Mouse (Mus musculus): ENCODE measurements around the gene Neurl1a. TPM values are rescaled to one million over a fixed set of nuclear protein-coding genes. Genes with fewer than 3 reads are reported as not detected.

The Neurl1a gene
- polyA plus RNA-seq, 1 experiment from 2014 or later = 1.1 TPM

GRCm38 (mm10) chr19:47229461-47229860 lies 50.8 kb downstream of the Neurl1a start:
- DNase-seq (no peak), ATAC-seq (ENCODE audit: low read depth) (no peak)
- Histone ChIP-seq H3K4me3 (replicated peaks) (no peak overlapping the region), H3K36me3 (no peaks in the 10 kb centered on the region), H3K9ac (no peak overlapping the region), H3K9me3 (replicated peaks) (no peaks in the 10 kb centered on the region), H3K27me3 (no peaks in the 10 kb centered on the region), H3K4me1 (replicated peaks) (no peaks in the 10 kb centered on the region; the same call in 1 of the 2 replicates), H3K27ac (no peak overlapping the region), H3K4me2 (no peak overlapping the region)
- 64% methylated on average over 5 of the region's 5 CpGs for WGBS (ENCODE audit: insufficient replicate concordance)

GRCm38 (mm10) chr19:47230082-47230481 lies 51.5 kb downstream of the Neurl1a start:
- no peak for DNase-seq
- H3K27ac ChIP-seq = no peak overlapping the region
- no peaks in the 10 kb centered on the region for H3K36me3 ChIP-seq
- H3K4me2 ChIP-seq = no peak overlapping the region
- H3K27me3 ChIP-seq = no peaks in the 10 kb centered on the region
- H3K9me3 ChIP-seq (replicated peaks) = no peaks in the 10 kb centered on the region
- H3K4me1 ChIP-seq (replicated peaks) = no peaks in the 10 kb centered on the region; the same call in 1 of the 2 replicates
- no peak overlapping the region for H3K4me3 ChIP-seq (replicated peaks)
- WGBS (ENCODE audit: insufficient replicate concordance) = 62% methylated on average over 7 of the region's 7 CpGs
- H3K9ac ChIP-seq = no peak overlapping the region
- no peak for ATAC-seq (ENCODE audit: low read depth)

GRCm38 (mm10) chr19:47230682-47231081 lies 52.1 kb downstream of the Neurl1a start:
- Histone ChIP-seq H3K4me1 (replicated peaks) (no peaks in the 10 kb centered on the region; the same call in 1 of the 2 replicates), H3K27ac (no peak overlapping the region), H3K4me3 (replicated peaks) (no peak overlapping the region), H3K27me3 (no peaks in the 10 kb centered on the region), H3K4me2 (no peak overlapping the region), H3K9ac (no peak overlapping the region), H3K9me3 (replicated peaks) (no peaks in the 10 kb centered on the region), H3K36me3 (no peaks in the 10 kb centered on the region)
- ATAC-seq (ENCODE audit: low read depth) = no peak
- 68% methylated on average over 8 of the region's 8 CpGs for WGBS (ENCODE audit: insufficient replicate concordance)
- DNase-seq = no peak

GRCm38 (mm10) chr19:47231389-47231788 lies 52.8 kb downstream of the Neurl1a start:
- no peaks in the 10 kb centered on the region for H3K36me3 ChIP-seq
- no peak overlapping the region for H3K4me3 ChIP-seq (replicated peaks)
- no peaks in the 10 kb centered on the region; the same call in 1 of the 2 replicates for H3K4me1 ChIP-seq (replicated peaks)
- DNase-seq = no peak
- H3K27me3 ChIP-seq = no peaks in the 10 kb centered on the region
- no peak for ATAC-seq (ENCODE audit: low read depth)
- no peak overlapping the region for H3K4me2 ChIP-seq
- no peak overlapping the region for H3K9ac ChIP-seq
- 65% methylated on average over 6 of the region's 6 CpGs for WGBS (ENCODE audit: insufficient replicate concordance)
- H3K27ac ChIP-seq = no peak overlapping the region
- H3K9me3 ChIP-seq (replicated peaks) = no peaks in the 10 kb centered on the region

GRCm38 (mm10) chr19:47232077-47232865 lies 53.7 kb downstream of the Neurl1a start:
- Histone ChIP-seq H3K9ac (no peak overlapping the region), H3K27ac (no peak overlapping the region), H3K4me2 (no peak overlapping the region), H3K4me1 (replicated peaks) (no peaks in the 10 kb centered on the region; the same call in 1 of the 2 replicates), H3K9me3 (replicated peaks) (no peaks in the 10 kb centered on the region), H3K27me3 (no peaks in the 10 kb centered on the region), H3K4me3 (replicated peaks) (no peak overlapping the region), H3K36me3 (no peaks in the 10 kb centered on the region)
- DNase-seq (no peak), ATAC-seq (ENCODE audit: low read depth) (no peak)
- WGBS (ENCODE audit: insufficient replicate concordance) = 62% methylated on average over 5 of the region's 5 CpGs

- Histone ChIP-seq H3K4me2 (no peak overlapping the region), H3K4me3 (replicated peaks) (no peak overlapping the region), H3K27ac (no peak overlapping the region), H3K9me3 (replicated peaks) (no peaks in the 10 kb centered on the region), H3K9ac (no peak overlapping the region), H3K36me3 (no peaks in the 10 kb centered on the region), H3K27me3 (no peaks in the 10 kb centered on the region), H3K4me1 (replicated peaks) (no peaks in the 10 kb centered on the region; the same call in 1 of the 2 replicates)
- ATAC-seq (ENCODE audit: low read depth) = no peak
- WGBS (ENCODE audit: insufficient replicate concordance) = 65% methylated on average over 3 of the region's 3 CpGs
- no peak for DNase-seq
Measured at GRCm38 (mm10) chr19:47233087-47233486, 54.5 kb downstream of the Neurl1a start.

- WGBS (ENCODE audit: insufficient replicate concordance) = 32% methylated on average over 12 of the region's 12 CpGs
- Histone ChIP-seq H3K27me3 (0 out of 2 replicates have a peak, but pooled peaks cover 4% of the 10 kb centered on the region), H3K9ac (no peak overlapping the region), H3K27ac (no peak overlapping the region), H3K36me3 (no peaks in the 10 kb centered on the region), H3K9me3 (replicated peaks) (no peaks in the 10 kb centered on the region), H3K4me1 (replicated peaks) (0 out of 2 replicates have a peak, but pooled peaks cover 7% of the 10 kb centered on the region), H3K4me2 (peak overlapping the region; percentile 47), H3K4me3 (replicated peaks) (peak overlapping the region; percentile 31)
- peak; percentile 45; the same call in 1 of the 2 replicates for ATAC-seq (ENCODE audit: low read depth)
- DNase-seq = peak; percentile 17
Measured at GRCm38 (mm10) chr19:47240076-47240475, 61.5 kb downstream of the Neurl1a start.

- ATAC-seq (ENCODE audit: low read depth) = no peak
- Histone ChIP-seq H3K36me3 (no peaks in the 10 kb centered on the region), H3K9ac (no peak overlapping the region), H3K4me3 (replicated peaks) (peak overlapping the region; percentile 31; the same call in 1 of the 2 replicates), H3K9me3 (replicated peaks) (no peaks in the 10 kb centered on the region), H3K27ac (no peak overlapping the region), H3K27me3 (0 out of 2 replicates have a peak, but pooled peaks cover 4% of the 10 kb centered on the region), H3K4me2 (peak overlapping the region; percentile 47), H3K4me1 (replicated peaks) (0 out of 2 replicates have a peak, but pooled peaks cover 7% of the 10 kb centered on the region)
- 38% methylated on average over 7 of the region's 7 CpGs for WGBS (ENCODE audit: insufficient replicate concordance)
- DNase-seq = no peak
Measured at GRCm38 (mm10) chr19:47240957-47241356, 62.3 kb downstream of the Neurl1a start.

- Histone ChIP-seq H3K27ac (no peak overlapping the region; the same call in 1 of the 2 replicates), H3K4me2 (no peak overlapping the region), H3K36me3 (no peaks in the 10 kb centered on the region), H3K9me3 (replicated peaks) (no peaks in the 10 kb centered on the region), H3K4me3 (replicated peaks) (no peak overlapping the region), H3K4me1 (replicated peaks) (peaks cover 7% of the 10 kb centered on the region; the same call in 1 of the 2 replicates), H3K27me3 (0 out of 2 replicates have a peak, but pooled peaks cover 4% of the 10 kb centered on the region), H3K9ac (no peak overlapping the region)
- DNase-seq (no peak), ATAC-seq (ENCODE audit: low read depth) (no peak)
- WGBS (ENCODE audit: insufficient replicate concordance) = 40% methylated on average over 4 of the region's 4 CpGs
Measured at GRCm38 (mm10) chr19:47242227-47242626, 63.6 kb downstream of the Neurl1a start.

- H3K27me3 ChIP-seq = no peaks in the 10 kb centered on the region
- ATAC-seq (ENCODE audit: low read depth) (no peak), DNase-seq (no peak)
- H3K36me3 ChIP-seq = no peaks in the 10 kb centered on the region
- no peak overlapping the region for H3K4me3 ChIP-seq (replicated peaks)
- no peak overlapping the region for H3K4me2 ChIP-seq
- no peaks in the 10 kb centered on the region for H3K9me3 ChIP-seq (replicated peaks)
- no peaks in the 10 kb centered on the region; the same call in 1 of the 2 replicates for H3K4me1 ChIP-seq (replicated peaks)
- no peak overlapping the region for H3K27ac ChIP-seq
- H3K9ac ChIP-seq = no peak overlapping the region
- WGBS (ENCODE audit: insufficient replicate concordance) = 73% methylated on average over 8 of the region's 8 CpGs
Measured at GRCm38 (mm10) chr19:47245512-47245911, 66.9 kb downstream of the Neurl1a start.

GRCm38 (mm10) chr19:47247791-47248190 lies 69.2 kb downstream of the Neurl1a start:
- H3K27me3 ChIP-seq = peaks cover 18% of the 10 kb centered on the region
- H3K4me3 ChIP-seq (replicated peaks) = no peak overlapping the region
- H3K9me3 ChIP-seq (replicated peaks) = no peaks in the 10 kb centered on the region
- no peaks in the 10 kb centered on the region for H3K36me3 ChIP-seq
- no peak for DNase-seq
- H3K4me2 ChIP-seq = 0 out of 2 replicates have a peak overlapping the region, but pooled peaks have one; percentile 6
- no peaks in the 10 kb centered on the region; the same call in 1 of the 2 replicates for H3K4me1 ChIP-seq (replicated peaks)
- H3K9ac ChIP-seq = no peak overlapping the region
- ATAC-seq (ENCODE audit: low read depth) = 0 out of 2 replicates have a peak, but pooled peaks have one; percentile 47
- 44% methylated on average over 11 of the region's 11 CpGs for WGBS (ENCODE audit: insufficient replicate concordance)
- H3K27ac ChIP-seq = no peak overlapping the region

Data from liver, embryonic 13.5 days (tissue).